Comparison of ENCODE assay signal across 23 mouse cellular contexts in genomic region chr8:102575523-102575922, GRCm38 (mm10).
DNase-seq lines count a peak whose midpoint lies in the region; ATAC-seq and TF ChIP-seq lines count a peak whose summit lies in the region.
"Had no signal": no experiment of that assay in that cellular context is flagged by ENCODE, and none has a peak within 500 bp of the region (broad histone marks: within the 10 kb centered on the region; RNA-seq: fewer than 3 reads in every experiment).

No protein-coding gene starts in this region.

- H3K9ac ChIP-seq in forebrain, embryonic 11.5 days (ENCODE audit: low read length), result no peak overlapping the region
- no peak overlapping the region for H3K9ac ChIP-seq in forebrain, postnatal 0 days
- H3K9ac ChIP-seq in hindbrain, postnatal 0 days (replicated peaks; ENCODE audit: low read length), result no peak overlapping the region
- no peak overlapping the region for H3K9ac ChIP-seq in hindbrain, embryonic 11.5 days (ENCODE audit: low read depth, low read length)
- H3K9ac ChIP-seq: embryonic facial prominence, embryonic 13.5 days had no signal

- TF ChIP-seq CTCF in forebrain, postnatal 0 days (IDR thresholded peaks at IDR 0.05; ENCODE audit: low read depth), result no peak
- TF ChIP-seq CTCF in hindbrain, postnatal 0 days (IDR thresholded peaks at IDR 0.05; ENCODE audit: low read depth), result no peak

- H3K4me3 ChIP-seq in forebrain, embryonic 11.5 days (ENCODE audit: low read depth, low read length), result no peak overlapping the region
- no peak overlapping the region for H3K4me3 ChIP-seq in forebrain, postnatal 0 days (ENCODE audit: low read depth, low read length)
- H3K4me3 ChIP-seq in hindbrain, postnatal 0 days (ENCODE audit: low read length), result no peak overlapping the region
- H3K4me3 ChIP-seq in hindbrain, embryonic 11.5 days (ENCODE audit: low read depth, low read length), result no peak overlapping the region
- H3K4me3 ChIP-seq: embryonic facial prominence, embryonic 13.5 days; erythroblast, embryonic 14.5 days; gastrocnemius, adult 2 months; heart, embryonic 10.5 days had no signal

- peak; percentile 83 for ATAC-seq in forebrain, embryonic 11.5 days (replicated peaks; ENCODE audit: low FRiP score)
- no peak for ATAC-seq in forebrain, postnatal 0 days
- ATAC-seq in hindbrain, postnatal 0 days, result peak; percentile 64
- ATAC-seq in hindbrain, embryonic 11.5 days (ENCODE audit: low FRiP score), result no peak
- ATAC-seq: intestine, embryonic 16.5 days had no signal

- no peaks in the 10 kb centered on the region for H3K36me3 ChIP-seq in forebrain, embryonic 11.5 days (ENCODE audit: control insufficient read depth, insufficient read depth, low read length)
- H3K36me3 ChIP-seq in forebrain, postnatal 0 days (ENCODE audit: insufficient read depth), result no peaks in the 10 kb centered on the region
- H3K36me3 ChIP-seq in hindbrain, postnatal 0 days (ENCODE audit: insufficient read depth, low read length), result no peaks in the 10 kb centered on the region
- no peaks in the 10 kb centered on the region for H3K36me3 ChIP-seq in hindbrain, embryonic 11.5 days (ENCODE audit: control insufficient read depth, insufficient read depth, low read length)
- H3K36me3 ChIP-seq: embryonic facial prominence, embryonic 13.5 days; heart, embryonic 10.5 days had no signal

- DNase-seq in forebrain, embryonic 11.5 days (ENCODE audit: low spot score), result no peak
- no peak for DNase-seq in forebrain, postnatal 0 days
- peak; percentile 32 for DNase-seq in hindbrain, postnatal 0 days (ENCODE audit: low spot score)
- no peak for DNase-seq in hindbrain, embryonic 11.5 days (ENCODE audit: low spot score)
- DNase-seq in right cerebral cortex, postnatal 10 days (ENCODE audit: low spot score in 2 of 2), result peak; percentile 22 to 29
- no peak for DNase-seq in right cerebral cortex, postnatal 4 days
- DNase-seq in thymus, postnatal 10 days (ENCODE audit: low spot score in 2 of 2), result no peak
- DNase-seq in ovary, postnatal 14 days (ENCODE audit: low spot score), result no peak
- DNase-seq: adrenal gland, postnatal 10 days; cerebellum, adult 8-10 months; cerebellum, postnatal 36 days; embryo, embryonic 11 days; gastrocnemius, adult 2 months; kidney, adult 9 months; kidney, postnatal 14 days; layer of hippocampus, postnatal 36 days; lung, postnatal 4 days; thymus, adult 2 months had no signal

- no peaks in the 10 kb centered on the region for H3K9me3 ChIP-seq in forebrain, embryonic 11.5 days (ENCODE audit: control insufficient read depth, low read length)
- H3K9me3 ChIP-seq in forebrain, postnatal 0 days (ENCODE audit: low read length), result no peaks in the 10 kb centered on the region
- H3K9me3 ChIP-seq in hindbrain, postnatal 0 days (ENCODE audit: low read length), result no peaks in the 10 kb centered on the region
- H3K9me3 ChIP-seq in hindbrain, embryonic 11.5 days (ENCODE audit: control insufficient read depth, low read length), result no peaks in the 10 kb centered on the region
- H3K9me3 ChIP-seq: embryonic facial prominence, embryonic 13.5 days; heart, embryonic 10.5 days had no signal

- no peaks in the 10 kb centered on the region for H3K27me3 ChIP-seq in forebrain, embryonic 11.5 days (ENCODE audit: control insufficient read depth, insufficient read depth, low read length)
- no peaks in the 10 kb centered on the region for H3K27me3 ChIP-seq in forebrain, postnatal 0 days (ENCODE audit: insufficient read depth, low read length)
- H3K27me3 ChIP-seq in hindbrain, postnatal 0 days (ENCODE audit: insufficient read depth, low read length), result no peaks in the 10 kb centered on the region
- no peaks in the 10 kb centered on the region for H3K27me3 ChIP-seq in hindbrain, embryonic 11.5 days (ENCODE audit: control insufficient read depth, insufficient read depth, low read length)
- H3K27me3 ChIP-seq: embryonic facial prominence, embryonic 13.5 days had no signal

- H3K4me2 ChIP-seq in forebrain, embryonic 11.5 days (ENCODE audit: low read depth, low read length, severe bottlenecking), result no peak overlapping the region
- no peak overlapping the region for H3K4me2 ChIP-seq in forebrain, postnatal 0 days (ENCODE audit: low read depth)
- H3K4me2 ChIP-seq in hindbrain, postnatal 0 days (ENCODE audit: low read depth, low read length), result no peak overlapping the region
- H3K4me2 ChIP-seq in hindbrain, embryonic 11.5 days (replicated peaks; ENCODE audit: low read depth, low read length), result no peak overlapping the region
- H3K4me2 ChIP-seq: embryonic facial prominence, embryonic 13.5 days had no signal

- no peak overlapping the region for H3K27ac ChIP-seq in forebrain, embryonic 11.5 days (ENCODE audit: low read depth, low read length)
- H3K27ac ChIP-seq in forebrain, postnatal 0 days (ENCODE audit: low read depth, low read length), result no peak overlapping the region
- no peak overlapping the region for H3K27ac ChIP-seq in hindbrain, postnatal 0 days
- no peak overlapping the region for H3K27ac ChIP-seq in hindbrain, embryonic 11.5 days (ENCODE audit: low read depth, low read length)
- H3K27ac ChIP-seq: embryonic facial prominence, embryonic 13.5 days; gastrocnemius, adult 2 months; heart, embryonic 10.5 days; stomach, postnatal 0 days had no signal

- 0 out of 2 replicates have a peak, but pooled peaks cover 2% of the 10 kb centered on the region for H3K4me1 ChIP-seq in forebrain, embryonic 11.5 days (replicated peaks; ENCODE audit: control insufficient read depth, insufficient read depth, low read length)
- no peaks in the 10 kb centered on the region for H3K4me1 ChIP-seq in forebrain, postnatal 0 days (ENCODE audit: insufficient read depth)
- H3K4me1 ChIP-seq in hindbrain, postnatal 0 days (ENCODE audit: insufficient read depth, low read length), result no peaks in the 10 kb centered on the region
- H3K4me1 ChIP-seq in hindbrain, embryonic 11.5 days (replicated peaks; ENCODE audit: control insufficient read depth, insufficient read depth, low read length), result no peaks in the 10 kb centered on the region
- H3K4me1 ChIP-seq: embryonic facial prominence, embryonic 13.5 days; heart, embryonic 10.5 days had no signal

- 39% methylated on average over 8 of the region's 8 CpGs for WGBS in forebrain, embryonic 11.5 days
- 25% methylated on average over 8 of the region's 8 CpGs for WGBS in forebrain, postnatal 0 days
- 51% methylated on average over 8 of the region's 8 CpGs for WGBS in hindbrain, postnatal 0 days
- WGBS in hindbrain, embryonic 11.5 days, result 85% methylated on average over 8 of the region's 8 CpGs

Comparison
In these comparisons a context has a peak if more than half of its experiments do, and no peak if none do; other contexts are left out.
1. ATAC-seq: peak in forebrain, embryonic 11.5 days (single experiment) and hindbrain, postnatal 0 days (single experiment); none in forebrain, postnatal 0 days (single experiment) and hindbrain, embryonic 11.5 days (single experiment).
2. DNase-seq: peak in hindbrain, postnatal 0 days (single experiment) and right cerebral cortex, postnatal 10 days (2 of 2); none in forebrain, embryonic 11.5 days (single experiment), forebrain, postnatal 0 days (single experiment), hindbrain, embryonic 11.5 days (single experiment), right cerebral cortex, postnatal 4 days (single experiment), thymus, postnatal 10 days (0 of 2) and ovary, postnatal 14 days (single experiment).